Mouse (Mus musculus): ENCODE measurements around the gene Spns2.
"Not testable (repeated sequence)": the region's sequence is repeated elsewhere in the genome, so short reads cannot be mapped to it uniquely, and the experiment has no call there.

Gene Spns2

GRCm38 (mm10) chr11:72434963-72435693, 54.6 kb downstream of the Spns2 start, which contains the start of gene Ggt6:
Ggt6 (plus strand) TSS chr11:72435526.
- no peak for DNase-seq

GRCm38 (mm10) chr11:72430311-72431068, 59.2 kb downstream of the Spns2 start:
- not testable (repeated sequence) for DNase-seq

- peak; percentile 65 for DNase-seq
Observed at GRCm38 (mm10) chr11:72429288-72429690, 60.4 kb downstream of the Spns2 start.

GRCm38 (mm10) chr11:72428694-72429093, 61.0 kb downstream of the Spns2 start:
- DNase-seq: no peak

GRCm38 (mm10) chr11:72426884-72427283, 62.8 kb downstream of the Spns2 start:
- no peak for DNase-seq

- DNase-seq: no peak
Observed at GRCm38 (mm10) chr11:72425201-72425600, 64.5 kb downstream of the Spns2 start.

GRCm38 (mm10) chr11:72423686-72424085, 66.0 kb downstream of the Spns2 start:
- no peak for DNase-seq

GRCm38 (mm10) chr11:72421518-72422278, 68.0 kb downstream of the Spns2 start:
- no peak for DNase-seq

GRCm38 (mm10) chr11:72420460-72421122, 69.1 kb downstream of the Spns2 start:
- DNase-seq: no peak

GRCm38 (mm10) chr11:72419006-72419405, 70.7 kb downstream of the Spns2 start:
- DNase-seq: no peak

GRCm38 (mm10) chr11:72418227-72418626, 71.5 kb downstream of the Spns2 start:
- DNase-seq: no peak

GRCm38 (mm10) chr11:72417376-72417775, 72.3 kb downstream of the Spns2 start:
- no peak for DNase-seq

GRCm38 (mm10) chr11:72416666-72417065, 73.0 kb downstream of the Spns2 start:
- DNase-seq: no peak

GRCm38 (mm10) chr11:72415155-72415554, 74.5 kb downstream of the Spns2 start:
- DNase-seq: no peak

- DNase-seq: no peak
Observed at GRCm38 (mm10) chr11:72413601-72414190, 76.0 kb downstream of the Spns2 start.

GRCm38 (mm10) chr11:72413016-72413415, 76.7 kb downstream of the Spns2 start:
- DNase-seq: no peak

GRCm38 (mm10) chr11:72411945-72412344, 77.8 kb downstream of the Spns2 start:
- no peak for DNase-seq

- DNase-seq: peak; percentile 32
Observed at GRCm38 (mm10) chr11:72411093-72411921, 78.4 kb downstream of the Spns2 start, which contains the start of gene Smtnl2. Smtnl2 (minus strand) TSS chr11:72411713.

GRCm38 (mm10) chr11:72410521-72411092, 79.1 kb downstream of the Spns2 start:
- no peak for DNase-seq

GRCm38 (mm10) chr11:72409649-72410385, 79.9 kb downstream of the Spns2 start:
- no peak for DNase-seq

All from right cerebral cortex, postnatal 25 days (tissue).